Mouse (Mus musculus) embryo, embryonic 9.5 days (tissue): Measurements from ENCODE around the gene Tmem151b.

Experiments
- DNase-seq: peaks from one replicate; pipeline ENCODE4 v3.0.0-alpha.2; 2017; ENCODE audit errors: extremely low spot score

Tmem151b gene

DNA sequence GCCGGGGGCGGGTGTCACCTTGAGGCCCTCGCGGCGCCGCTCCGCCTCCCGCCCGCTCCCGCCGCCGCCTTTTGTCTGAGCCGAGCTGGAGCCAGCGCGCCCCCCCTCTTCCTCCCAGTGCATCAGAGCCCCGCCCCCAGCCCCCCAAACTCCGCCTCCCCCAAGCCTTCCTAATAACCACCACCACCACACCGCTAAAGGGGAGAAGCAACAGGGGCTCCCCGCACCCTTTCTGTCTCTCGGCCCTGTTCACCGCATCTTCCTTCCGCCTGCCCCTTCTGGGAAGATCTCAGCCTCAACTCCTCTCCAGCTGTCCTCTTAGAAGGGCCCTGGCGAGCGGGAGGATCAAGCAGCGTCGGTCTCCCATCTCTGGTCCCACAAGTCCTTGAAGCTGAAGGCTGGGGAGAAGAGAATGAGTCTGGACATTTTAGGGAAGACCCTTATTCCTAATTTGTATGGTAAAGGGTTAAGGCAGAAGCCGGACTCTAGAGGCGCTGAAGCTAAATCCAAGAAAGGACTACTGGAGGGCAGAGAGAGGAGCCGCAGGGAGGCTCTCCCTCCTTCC, at the start of gene Tmem151b:
TSS of gene Tmem151b (minus strand) at position 61 of the 565 bp plus-strand sequence.
- DNase-seq, result peak; percentile 73

DNA sequence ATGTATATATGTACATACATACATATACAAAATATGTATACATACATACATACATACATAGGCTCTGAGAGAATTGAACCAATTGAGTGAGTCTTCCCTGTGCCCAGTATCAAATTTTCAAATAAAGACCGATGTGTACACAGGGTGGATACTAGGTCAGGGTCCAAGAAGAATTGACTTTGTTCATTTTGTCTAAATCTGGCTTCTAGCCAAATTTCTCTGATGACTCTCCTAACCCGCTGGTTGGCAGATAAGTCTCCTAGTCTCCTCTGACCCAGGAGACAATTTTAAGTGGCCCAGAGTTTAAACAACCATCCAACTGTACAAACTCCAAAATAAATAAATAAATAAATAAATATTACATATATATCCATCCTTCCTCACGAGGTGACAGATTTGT, 49.4 kb upstream of the Tmem151b start:
- DNase-seq, result no peak

DNA sequence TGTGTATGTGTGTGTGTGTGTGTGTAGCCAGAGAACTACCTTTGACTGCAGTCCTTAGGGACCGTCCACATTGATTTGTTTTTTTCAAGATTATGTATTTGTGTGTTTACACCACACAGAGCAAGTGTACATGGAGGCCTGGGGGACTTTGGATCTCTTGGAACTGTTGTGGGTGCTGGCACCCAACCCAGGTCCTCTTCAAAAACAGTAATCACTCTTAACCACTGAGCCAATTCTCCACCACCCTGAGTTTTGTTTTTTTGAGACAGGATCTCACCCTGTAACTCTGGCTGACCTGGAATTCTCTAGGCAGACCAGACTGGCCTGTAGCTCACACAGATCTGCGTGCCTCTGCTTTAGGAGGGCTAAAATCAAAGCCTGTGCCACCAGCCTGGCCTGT, 48.9 kb upstream of the Tmem151b start:
- DNase-seq, result no peak

DNA sequence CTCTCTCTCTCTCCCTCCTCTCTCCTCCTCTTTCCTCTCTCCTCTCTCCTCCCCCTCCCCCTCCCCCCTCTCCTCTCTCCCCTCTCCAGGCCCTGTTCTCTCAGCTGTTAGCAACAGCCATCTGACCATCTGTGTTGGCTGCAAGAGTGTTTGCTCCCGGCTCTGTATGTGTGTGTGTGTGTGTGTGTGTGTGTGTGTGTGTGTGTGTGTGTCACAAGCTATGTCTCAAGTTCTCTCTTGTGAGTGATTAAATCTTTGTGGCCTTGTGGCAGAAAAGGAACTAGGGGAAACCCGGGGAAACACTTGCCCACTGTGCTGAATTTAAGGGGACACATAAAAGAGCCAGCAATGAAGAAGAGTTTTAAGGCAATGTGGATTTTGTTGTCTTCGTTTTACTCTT, 48.3 kb upstream of the Tmem151b start:
- no peak for DNase-seq

DNA sequence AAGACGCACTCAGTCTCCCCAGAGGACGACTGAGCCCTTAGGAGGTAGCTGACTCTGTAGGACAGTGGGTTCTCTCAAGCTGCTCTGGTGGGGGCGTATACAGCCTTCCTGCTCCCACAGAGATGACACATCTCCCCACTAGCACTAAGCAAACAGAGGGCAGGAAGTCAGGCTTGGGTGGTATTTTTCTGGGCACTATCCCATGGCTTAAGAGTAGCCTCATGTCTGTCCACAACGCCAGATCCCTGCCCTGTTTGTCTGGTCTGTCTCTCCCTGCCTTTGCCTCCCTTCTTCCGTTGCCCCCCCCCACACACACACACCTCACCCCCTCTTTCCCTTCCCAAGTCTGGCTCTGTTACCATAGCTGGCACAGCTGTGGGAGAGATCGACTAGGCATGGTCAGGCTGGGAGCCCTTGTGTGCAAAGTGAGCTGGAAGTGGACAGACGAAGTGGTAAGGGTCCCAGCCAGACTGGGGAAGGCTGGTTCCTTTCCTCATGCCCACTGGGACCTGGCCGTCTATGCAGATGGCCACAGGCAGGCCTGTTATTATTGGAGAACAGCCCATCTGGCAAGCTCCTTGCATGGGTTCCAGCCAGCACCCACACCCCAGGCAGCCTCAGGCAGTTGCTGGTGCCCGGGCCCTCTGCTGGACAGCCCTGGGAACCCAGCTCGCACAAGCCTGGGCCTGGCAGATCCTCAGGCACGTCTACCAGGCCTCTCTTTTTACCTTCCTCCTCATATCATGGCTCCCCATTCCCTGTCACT, 47.3 kb upstream of the Tmem151b start:
- DNase-seq, result no peak

DNA sequence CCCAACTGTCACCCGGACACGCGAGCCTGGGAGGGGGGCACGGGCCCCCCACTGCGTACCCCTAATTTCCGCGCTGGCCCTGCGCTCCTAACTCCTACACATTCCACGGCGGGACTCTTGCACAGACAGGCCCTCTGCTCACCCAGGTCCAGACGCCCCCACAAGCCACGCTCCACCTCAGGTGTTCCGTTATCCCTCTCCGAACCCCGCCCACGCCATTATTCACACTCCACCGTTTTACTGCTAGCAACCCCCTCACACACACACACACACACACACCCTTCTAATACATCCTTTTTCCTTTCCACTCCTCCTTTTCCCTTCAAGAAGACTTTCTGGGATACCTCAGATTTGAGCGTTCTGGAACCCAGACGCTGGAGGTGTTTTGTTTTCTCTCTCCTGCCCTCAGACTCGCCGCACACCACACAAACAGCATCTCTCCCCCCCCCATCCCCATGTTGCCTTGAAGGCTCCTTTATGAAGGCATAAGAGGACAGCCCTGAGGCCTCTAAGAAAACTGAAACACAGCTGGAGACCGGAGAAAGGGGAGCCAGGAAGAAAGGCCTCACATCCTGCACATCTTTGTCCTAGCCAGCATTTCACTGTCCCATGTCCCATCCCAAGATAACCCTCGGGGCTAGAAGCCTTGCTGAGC, 46.4 kb upstream of the Tmem151b start:
- no peak for DNase-seq

DNA sequence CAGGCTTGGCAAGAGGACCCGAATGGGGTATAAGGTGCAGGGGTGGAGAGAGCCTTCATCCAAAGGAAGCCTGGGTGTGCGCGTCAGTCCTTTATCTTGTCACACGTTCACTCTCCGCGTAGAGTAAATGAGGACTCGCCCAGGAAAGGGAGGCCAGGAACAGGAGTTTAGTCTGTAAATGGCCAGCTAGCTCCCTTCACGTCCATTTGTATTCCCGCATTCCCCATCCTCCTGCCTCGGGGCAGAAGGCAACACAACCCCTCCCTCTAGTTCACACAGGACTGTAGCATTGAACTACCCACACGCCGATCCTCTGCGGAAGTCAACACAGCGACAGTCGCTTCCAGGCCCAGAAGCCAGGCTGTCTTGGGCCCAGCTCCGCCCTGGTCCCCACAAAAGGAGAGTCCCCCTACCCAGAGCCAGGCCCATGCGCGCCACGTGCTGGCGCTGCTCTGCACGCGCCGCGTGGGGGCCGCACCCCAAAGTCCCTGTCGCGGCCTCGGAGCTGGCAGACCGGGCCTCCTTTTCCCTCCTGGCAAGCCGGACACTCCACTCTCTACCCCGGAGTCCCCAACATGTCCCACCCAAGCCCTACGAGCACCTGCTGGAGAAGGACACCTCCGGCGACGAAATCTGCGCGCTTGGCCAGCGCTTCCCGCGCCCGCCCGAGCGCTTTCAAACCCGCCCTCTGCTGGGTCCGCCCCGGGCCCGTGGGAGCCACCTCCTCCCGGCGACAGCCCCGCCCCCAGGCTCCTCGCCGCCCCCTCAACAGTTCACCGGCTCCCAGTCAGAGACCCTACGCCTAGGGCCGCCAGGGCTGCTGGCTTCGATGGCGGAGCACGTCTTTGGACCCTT, 45.6 kb upstream of the Tmem151b start:
- peak; percentile 76 for DNase-seq

DNA sequence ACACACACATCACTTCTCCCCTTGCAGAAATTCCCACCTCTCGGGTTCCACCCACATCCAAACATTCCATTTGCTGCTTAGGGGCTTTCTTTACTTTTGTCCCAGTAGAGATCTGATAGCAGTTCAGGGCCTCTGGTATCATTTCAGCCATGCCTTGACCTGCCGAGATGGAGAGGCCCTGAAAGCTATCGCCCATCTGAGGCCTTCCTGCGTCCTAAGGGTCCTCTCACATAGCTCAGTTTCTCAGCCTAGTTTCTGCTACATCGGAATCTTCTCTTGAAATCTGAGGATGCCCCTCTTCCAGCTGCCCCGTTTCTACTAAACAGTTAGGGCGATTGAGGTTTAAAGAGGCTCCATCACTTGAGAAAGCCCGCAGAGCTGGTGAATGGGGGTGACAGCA, 44.7 kb upstream of the Tmem151b start:
- DNase-seq, result no peak

DNA sequence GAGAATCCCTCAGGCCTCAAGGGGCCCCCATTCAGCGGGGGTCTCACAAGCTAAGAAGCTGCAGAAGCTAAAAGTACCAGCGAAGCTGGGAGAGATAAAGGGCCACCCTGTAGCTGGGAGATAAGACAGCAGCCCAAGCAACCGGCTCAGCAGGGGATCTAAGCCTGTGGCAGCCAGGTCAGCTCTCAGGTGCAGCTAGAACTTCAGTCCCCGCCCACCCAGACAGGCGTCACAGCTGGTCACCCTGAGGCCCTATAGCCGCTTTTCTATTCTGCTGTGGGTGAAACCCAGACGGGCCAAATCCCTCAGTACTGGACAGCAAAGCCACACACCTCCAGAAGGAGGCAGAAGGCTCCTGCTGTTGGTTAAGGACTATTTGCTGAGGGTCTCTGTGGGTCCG, 44.0 kb upstream of the Tmem151b start:
- no peak for DNase-seq

DNA sequence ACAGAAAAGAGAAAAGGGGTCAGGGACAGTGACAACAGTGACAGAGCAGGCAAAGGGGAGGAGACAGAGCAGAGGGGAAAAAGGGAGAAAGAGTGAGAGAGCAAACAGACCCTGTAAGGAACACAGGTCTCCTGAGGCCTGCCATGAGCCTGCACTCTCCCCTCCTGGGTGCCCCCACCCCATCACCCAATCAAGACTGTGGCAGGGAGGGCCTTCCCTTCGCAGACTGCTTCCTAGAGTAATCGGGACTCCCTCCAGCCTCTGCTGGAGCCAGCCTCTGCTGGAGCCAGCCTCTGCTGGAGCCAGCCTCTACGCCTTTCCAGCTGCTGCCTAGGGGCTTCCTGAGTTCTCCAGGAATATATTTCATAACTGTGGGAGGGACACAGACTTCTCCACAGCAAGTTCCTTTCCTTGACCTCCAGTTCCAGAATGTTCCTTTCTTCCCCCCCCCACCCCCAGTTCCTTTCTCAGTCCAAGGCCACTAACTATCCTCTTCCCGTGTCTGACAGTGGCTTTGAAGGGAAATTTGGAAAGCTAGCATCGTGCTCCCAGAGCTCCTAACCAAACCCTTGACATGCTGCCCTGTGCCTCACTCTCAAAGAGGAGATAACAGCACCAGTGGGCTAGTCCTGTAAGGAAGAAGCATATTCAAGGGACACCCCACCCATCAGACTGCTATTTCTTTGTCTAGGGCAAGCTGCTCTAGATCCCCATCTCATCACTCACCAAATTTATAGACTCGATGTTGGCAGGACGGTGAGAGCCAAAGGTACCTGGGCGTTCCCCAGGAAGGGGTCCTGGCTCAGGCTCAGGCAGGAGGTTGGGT, 43.3 kb upstream of the Tmem151b start:
- DNase-seq, result no peak

DNA sequence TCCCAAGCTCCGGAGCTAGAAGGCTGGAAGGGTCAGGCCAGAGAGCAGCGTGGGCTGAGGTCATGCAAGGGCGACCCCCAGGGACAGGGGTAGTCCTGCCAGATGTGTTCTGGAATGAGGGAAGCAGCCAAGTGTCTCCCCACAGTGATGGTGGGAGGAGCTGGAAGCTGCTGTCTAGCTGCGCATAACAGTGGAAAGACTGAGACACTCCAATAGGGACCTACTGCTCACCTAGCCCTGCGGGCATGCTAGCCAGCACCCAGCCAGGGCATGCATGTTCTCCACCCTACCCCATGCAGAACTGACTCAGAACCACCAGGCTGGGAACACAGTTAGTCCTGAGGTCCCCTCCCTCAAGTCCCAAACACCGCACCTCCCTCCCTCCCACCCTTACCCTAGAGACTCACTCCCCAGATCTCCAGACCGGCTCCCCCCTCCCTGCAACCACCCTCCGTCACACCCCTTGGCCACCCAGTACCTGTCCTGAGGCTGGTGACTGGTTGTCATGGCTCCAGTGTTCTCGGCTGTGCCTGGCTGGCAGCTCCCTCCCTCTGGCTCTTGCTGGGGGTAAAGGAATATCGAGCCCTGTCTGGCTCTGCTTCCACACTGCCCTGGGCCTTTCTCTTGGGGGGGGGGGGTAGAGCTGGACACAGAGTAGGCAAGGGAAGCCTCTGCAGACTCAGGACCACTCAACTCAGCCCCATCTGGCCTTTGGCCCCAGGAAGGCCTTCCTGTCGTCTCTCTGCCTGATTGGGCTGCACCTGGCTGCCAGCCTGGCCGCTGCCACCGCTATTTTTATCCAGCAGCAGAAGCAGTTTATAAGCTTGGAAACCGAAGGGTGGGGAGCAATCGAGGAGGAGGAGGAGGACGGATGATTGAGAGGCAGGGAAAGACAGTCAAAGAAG, 42.5 kb upstream of the Tmem151b start:
- no peak for DNase-seq

DNA sequence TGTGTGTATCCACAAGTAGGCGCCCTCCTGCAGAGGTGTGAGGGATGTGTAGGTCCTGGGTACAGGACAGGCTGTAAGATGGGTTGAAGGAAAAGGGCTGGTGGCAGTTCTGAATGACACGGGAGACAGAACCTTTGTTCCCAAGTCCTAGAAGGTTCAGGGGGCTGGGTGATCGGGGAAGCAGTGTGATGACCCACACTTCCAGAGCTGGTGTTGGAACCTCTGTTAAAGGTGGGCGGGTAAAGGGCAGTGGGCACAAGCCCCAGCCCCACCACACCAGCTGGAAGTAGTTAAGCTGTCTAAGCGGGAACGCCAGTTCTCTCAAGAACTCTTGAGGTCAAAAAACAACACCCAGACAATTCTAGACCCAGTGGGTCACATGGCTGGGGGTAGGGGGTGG, 40.9 kb upstream of the Tmem151b start:
- no peak for DNase-seq

DNA sequence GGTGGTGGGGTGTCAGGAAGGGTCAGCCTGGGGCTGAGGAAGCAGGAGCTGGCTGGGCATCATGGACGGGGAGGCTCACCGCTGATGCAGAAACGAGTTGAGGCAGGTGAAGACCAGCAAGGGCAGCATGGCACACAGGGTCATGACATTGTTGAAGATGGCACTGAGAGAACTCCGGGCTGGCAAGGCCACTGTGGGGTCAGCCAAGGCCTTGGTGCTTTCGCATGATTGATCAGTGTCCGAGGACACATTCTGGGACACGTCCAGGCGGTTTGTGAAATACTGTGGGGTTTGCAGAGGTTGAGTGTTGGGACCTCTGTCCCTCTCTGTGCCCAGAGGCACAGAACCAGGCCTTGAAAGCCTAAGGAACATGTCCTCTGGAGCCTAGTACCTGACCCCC, 40.4 kb upstream of the Tmem151b start:
- no peak for DNase-seq

DNA sequence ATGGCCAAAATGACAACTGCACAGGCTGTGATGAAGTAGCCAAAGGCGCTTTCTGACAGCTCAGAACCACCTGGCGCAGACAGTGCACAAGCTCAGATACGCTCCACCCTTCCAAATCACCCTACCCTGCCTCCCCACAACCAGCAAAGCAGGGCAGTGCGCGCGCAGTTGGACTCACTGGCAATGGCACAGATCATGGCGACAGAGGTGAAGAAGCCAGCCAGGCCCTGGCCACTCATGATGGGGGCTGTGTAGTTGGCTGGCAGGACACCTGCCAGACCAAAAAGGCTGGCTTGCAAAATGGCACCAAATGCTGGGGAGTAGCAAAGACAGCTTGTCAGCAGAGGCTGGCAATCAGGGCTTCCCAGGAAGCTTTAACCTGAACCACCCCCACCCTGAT, 39.8 kb upstream of the Tmem151b start:
- DNase-seq, result no peak

DNA sequence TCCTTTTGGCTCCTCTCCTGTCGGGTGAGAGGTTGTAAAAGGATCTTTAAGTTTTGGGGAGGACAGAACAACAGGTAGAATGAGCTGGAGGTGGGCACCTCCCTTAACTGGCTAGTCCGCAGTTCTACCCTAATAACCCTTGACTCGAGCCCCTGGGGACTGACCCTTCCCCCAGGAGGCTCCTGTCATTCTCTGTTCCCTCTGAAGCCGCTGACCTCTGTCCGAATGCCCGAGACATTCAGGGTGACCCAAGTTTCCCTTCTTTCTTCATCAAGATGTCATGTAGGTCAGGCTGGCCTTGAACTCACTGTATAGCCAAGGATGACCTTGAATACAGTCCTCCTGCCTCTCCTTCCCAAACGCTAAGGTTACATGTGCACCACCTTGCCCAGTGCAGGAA, 38.9 kb upstream of the Tmem151b start:
- no peak for DNase-seq

DNA sequence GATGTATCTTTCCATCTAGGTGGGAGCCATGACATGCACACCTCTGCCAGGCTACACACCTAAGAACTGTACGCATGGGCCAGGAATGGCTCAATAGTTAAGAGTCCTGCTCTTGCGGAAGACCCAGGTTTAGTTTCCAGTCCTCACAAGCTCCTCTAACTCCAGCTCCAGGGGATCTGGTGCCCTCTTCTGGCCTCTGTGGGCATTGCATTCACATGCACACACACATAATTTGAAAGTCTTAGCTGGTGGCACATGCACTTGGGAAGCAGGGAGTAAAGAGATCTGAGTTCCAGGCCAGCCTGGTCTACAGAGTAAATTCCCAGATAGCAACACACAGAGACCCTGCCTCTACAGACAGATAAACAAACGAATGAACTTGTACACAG, 37.0 kb upstream of the Tmem151b start:
- DNase-seq, result no peak

DNA sequence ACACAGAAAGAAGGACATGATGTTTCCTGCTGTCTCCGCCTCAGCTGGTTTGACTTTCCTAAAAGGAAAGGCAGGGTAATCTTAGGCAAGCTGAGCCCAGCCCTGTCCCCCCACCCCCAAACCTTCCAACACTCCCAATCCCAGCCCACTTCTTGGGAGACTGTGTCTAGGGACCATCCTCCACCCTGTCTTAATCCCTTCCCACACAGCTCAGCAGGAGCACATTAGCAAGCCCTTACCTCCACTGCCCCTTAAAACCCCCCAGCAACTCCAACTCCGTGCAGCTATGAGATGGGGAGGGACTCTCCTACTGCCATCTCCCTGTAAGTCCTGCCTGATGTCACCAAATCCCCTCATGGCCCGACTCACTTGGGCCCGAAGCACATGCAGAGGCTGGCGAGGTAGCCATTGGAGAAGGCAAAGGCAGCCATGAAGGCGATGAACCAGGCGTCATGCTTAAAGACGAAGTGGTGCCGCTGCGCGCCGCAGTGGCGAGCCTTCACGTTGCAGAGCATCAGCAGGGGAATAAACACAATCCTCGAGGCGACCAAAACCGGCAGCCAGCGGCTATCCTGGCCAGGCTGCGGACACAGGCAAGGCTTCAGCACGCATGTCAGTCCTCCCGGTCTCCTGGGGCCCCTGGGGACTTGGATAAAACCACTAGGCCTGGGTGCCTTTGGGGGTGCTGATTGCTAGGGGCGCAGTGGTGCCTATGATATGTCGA, 36.4 kb upstream of the Tmem151b start:
- DNase-seq, result no peak

DNA sequence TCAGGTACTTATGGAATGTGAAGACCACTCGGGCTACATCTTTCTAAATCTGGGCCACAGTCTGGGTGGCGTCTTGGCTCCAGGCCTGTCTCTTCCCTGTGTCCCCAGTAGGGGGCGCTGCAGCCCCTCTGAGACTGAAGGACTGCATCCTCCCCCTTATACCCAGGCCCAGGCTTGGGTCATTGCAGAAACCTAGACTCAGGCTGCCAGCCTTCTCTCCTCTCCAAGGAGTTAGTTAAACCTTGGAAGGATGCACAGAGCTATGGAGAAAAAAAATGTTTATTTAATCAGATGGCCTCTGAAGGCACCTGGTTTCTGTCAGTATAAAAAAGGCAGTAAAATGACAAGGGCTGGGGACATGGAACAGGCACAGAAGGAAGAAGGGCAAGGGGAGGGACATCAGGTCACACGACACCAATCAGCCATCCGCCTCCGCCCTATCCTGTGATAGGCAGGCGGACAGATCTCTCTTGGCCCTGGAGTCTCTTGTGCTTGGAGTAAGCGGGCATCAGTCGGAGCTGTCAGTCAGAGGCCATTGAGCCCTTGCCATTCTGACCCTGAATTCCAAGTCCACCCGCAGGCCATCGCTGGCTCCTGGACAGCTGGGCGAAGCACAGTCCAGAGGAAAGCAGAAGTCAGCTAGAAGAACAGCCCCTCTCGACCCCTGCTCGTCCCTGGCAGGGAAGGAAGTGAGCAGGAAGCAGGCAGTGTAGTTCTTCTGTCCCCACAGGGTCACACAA, 35.6 kb upstream of the Tmem151b start:
- peak; percentile 86 for DNase-seq
